17 mouse cellular contexts compared by ENCODE assay signal in the genomic region with DNA sequence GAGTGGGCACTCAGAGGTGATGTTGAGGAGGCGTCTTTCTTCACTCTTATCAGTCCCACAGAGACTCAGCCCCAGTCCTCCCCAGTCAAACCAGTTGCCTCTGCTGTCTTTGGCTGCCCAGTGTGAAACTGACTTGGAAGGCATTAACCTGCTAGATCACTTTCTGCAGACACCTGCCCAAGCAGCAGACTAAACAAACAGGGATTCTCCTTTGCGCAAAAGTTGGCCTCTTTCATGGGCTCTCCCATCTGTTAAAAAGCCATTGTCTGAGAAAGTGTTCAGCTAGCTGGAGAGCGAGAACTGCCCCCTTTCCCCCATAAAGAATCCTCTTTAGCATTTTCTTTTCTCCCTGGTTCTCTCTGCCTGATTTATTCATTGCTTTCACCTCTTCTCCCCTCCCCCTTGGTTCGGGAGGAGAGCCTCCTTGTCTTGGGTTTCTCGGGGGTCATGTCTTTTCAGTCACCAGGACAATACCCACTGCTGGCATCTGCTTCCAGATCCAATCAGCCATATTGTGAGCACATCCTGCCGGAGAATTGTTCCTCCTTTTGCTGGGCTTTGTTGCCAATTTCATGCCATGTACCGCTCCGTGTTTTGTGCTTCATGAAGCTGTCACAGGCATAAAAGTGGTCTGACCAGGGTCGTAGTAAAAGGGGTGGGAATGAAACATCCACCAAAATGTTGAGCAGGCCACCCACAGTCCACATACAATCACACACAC.
DNase-seq lines count a peak whose midpoint lies in the region; ATAC-seq lines count a peak whose summit lies in the region.
"Had no signal": no experiment of that assay in that cellular context is flagged by ENCODE, and none has a peak within 500 bp of the region (broad histone marks: within the 10 kb centered on the region; RNA-seq: fewer than 3 reads in every experiment).

No protein-coding gene starts in this region.

- 0 out of 2 replicates have a peak, but pooled peaks cover 2% of the 10 kb centered on the region for H3K9me3 ChIP-seq in hindbrain, embryonic 16.5 days (ENCODE audit: control insufficient read depth, low read length)
- no peaks in the 10 kb centered on the region; the same call in 1 of the 2 replicates for H3K9me3 ChIP-seq in neural tube, embryonic 11.5 days (ENCODE audit: control insufficient read depth, low read length)
- H3K9me3 ChIP-seq: limb, embryonic 12.5 days had no signal

- H3K9ac ChIP-seq in hindbrain, embryonic 16.5 days (ENCODE audit: low read depth, low read length) = no peak overlapping the region
- H3K9ac ChIP-seq in neural tube, embryonic 11.5 days (ENCODE audit: low read length) = no peak overlapping the region
- H3K9ac ChIP-seq: limb, embryonic 12.5 days; liver, embryonic 14.5 days had no signal

- peaks cover 4% of the 10 kb centered on the region for H3K4me1 ChIP-seq in hindbrain, embryonic 16.5 days (ENCODE audit: control insufficient read depth, insufficient read depth, low read depth, low read length)
- H3K4me1 ChIP-seq in neural tube, embryonic 11.5 days (ENCODE audit: control insufficient read depth, insufficient read depth, low read length) = peaks cover 10% of the 10 kb centered on the region

- no peak overlapping the region for H3K27ac ChIP-seq in hindbrain, embryonic 16.5 days (ENCODE audit: low read depth, low read length)
- H3K27ac ChIP-seq in neural tube, embryonic 11.5 days (ENCODE audit: low read depth, low read length) = no peak overlapping the region
- H3K27ac ChIP-seq: limb, embryonic 12.5 days; liver, embryonic 14.5 days had no signal

- peaks cover 63% of the 10 kb centered on the region for H3K27me3 ChIP-seq in hindbrain, embryonic 16.5 days (replicated peaks; ENCODE audit: control insufficient read depth, insufficient read depth, low read length)
- H3K27me3 ChIP-seq in neural tube, embryonic 11.5 days (ENCODE audit: control insufficient read depth, insufficient read depth, low read length) = peaks cover 74% of the 10 kb centered on the region

- peak; percentile 48; the same call in 1 of the 2 replicates for ATAC-seq in hindbrain, embryonic 16.5 days
- ATAC-seq in neural tube, embryonic 11.5 days (ENCODE audit: insufficient read depth, low FRiP score, low TSS enrichment) = peak; percentile 81

- WGBS in hindbrain, embryonic 16.5 days = 13% methylated on average over 9 of the region's 9 CpGs
- WGBS in neural tube, embryonic 11.5 days = 15% methylated on average over 9 of the region's 9 CpGs

- no peak overlapping the region for H3K4me3 ChIP-seq in hindbrain, embryonic 16.5 days (ENCODE audit: low read length)
- H3K4me3 ChIP-seq in neural tube, embryonic 11.5 days (ENCODE audit: low read depth, low read length) = no peak overlapping the region
- H3K4me3 ChIP-seq: limb, embryonic 12.5 days had no signal

- no peak overlapping the region for H3K4me2 ChIP-seq in hindbrain, embryonic 16.5 days (ENCODE audit: low read length)
- H3K4me2 ChIP-seq in neural tube, embryonic 11.5 days (ENCODE audit: low read depth) = no peak overlapping the region
- H3K4me2 ChIP-seq: heart, embryonic 11.5 days; limb, embryonic 12.5 days had no signal

- no peaks in the 10 kb centered on the region for H3K36me3 ChIP-seq in hindbrain, embryonic 16.5 days (ENCODE audit: control insufficient read depth, insufficient read depth, low read length)
- no peaks in the 10 kb centered on the region for H3K36me3 ChIP-seq in neural tube, embryonic 11.5 days (ENCODE audit: control insufficient read depth, insufficient read depth, low read length)
- H3K36me3 ChIP-seq: limb, embryonic 12.5 days had no signal

- DNase-seq in heart, adult 11 months = peak; percentile 66
- DNase-seq in heart, postnatal 36 days = no peak
- peak; percentile 79 for DNase-seq in embryo, embryonic 11 days
- DNase-seq in neural tube, embryonic 11.5 days (ENCODE audit: low spot score) = peak; percentile 75
- DNase-seq in layer of hippocampus, postnatal 36 days = no peak
- no peak for DNase-seq in cerebellum, postnatal 14 days
- no peak for DNase-seq in lung, postnatal 25 days (ENCODE audit: low spot score)
- DNase-seq: cerebellum, adult 11-12 months; gastrocnemius, postnatal 25 days; kidney, adult 11 months; kidney, postnatal 4 days; lung, postnatal 4 days; right cerebral cortex, postnatal 25 days had no signal

- intact Hi-C loops in heart, postnatal 36 days (cut with DNase I) = no loop called here

Comparison
In these comparisons a context has a peak if more than half of its experiments do, and no peak if none do; other contexts are left out.
1. DNase-seq: peak in heart, adult 11 months (single experiment), embryo, embryonic 11 days (single experiment) and neural tube, embryonic 11.5 days (single experiment); none in heart, postnatal 36 days (0 of 2), layer of hippocampus, postnatal 36 days (0 of 2), cerebellum, postnatal 14 days (0 of 2) and lung, postnatal 25 days (single experiment).